Mouse (Mus musculus) G1E (cell line): ENCODE results near the gene Hsf2.

Source experiments
- CTCF ChIP-seq: IDR thresholded peaks from 2 replicates; pipeline ENCODE4 v1.5.1; 2012; ENCODE audit warnings: low read depth, low read length, inconsistent platforms, mixed read lengths
- GATA1 ChIP-seq: IDR thresholded peaks from 2 replicates; pipeline ENCODE4 v1.6.1; 2012; ENCODE audit warnings: borderline replicate concordance, low read length, inconsistent platforms, mixed read lengths
- GATA2 ChIP-seq: IDR thresholded peaks from 2 replicates; pipeline ENCODE4 v1.6.1; 2012; ENCODE audit warnings: low read depth, low read length, inconsistent platforms, borderline replicate concordance
- POLR2AphosphoS5 ChIP-seq: IDR thresholded peaks from 2 replicates; pipeline ENCODE4 v1.6.1; 2012; ENCODE audit warnings: low read depth, low read length, inconsistent platforms; ENCODE audit not compliant: insufficient replicate concordance
- TAL1 ChIP-seq: conservative IDR thresholded peaks from 2 replicates; pipeline ENCODE4 v1.6.1; 2012; ENCODE audit warnings: low read depth, low read length, inconsistent platforms, mixed read lengths

DNA sequence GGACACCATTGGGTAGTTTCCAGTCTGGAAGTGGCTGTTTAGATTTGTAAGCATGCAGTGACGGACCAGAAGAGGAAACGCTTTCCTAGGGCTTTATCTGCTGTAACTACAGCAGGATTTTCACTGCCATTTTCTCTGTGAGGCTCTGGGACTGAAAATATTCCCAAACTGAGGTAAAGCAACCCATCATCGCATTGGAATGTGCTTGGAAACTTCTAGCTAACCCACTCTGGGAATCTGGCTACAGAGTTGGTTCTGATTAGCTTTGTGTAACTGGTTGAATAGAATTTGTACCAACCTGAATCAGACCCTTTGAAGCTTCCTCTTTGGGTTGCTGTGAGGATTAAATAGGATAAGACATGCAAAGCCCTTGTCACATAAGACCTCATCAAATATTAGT is 1.4 kb upstream of the Hsf2 start:
- TF ChIP-seq CTCF: no peak
- no peak for TF ChIP-seq GATA1
- no peak for TF ChIP-seq POLR2AphosphoS5
- TF ChIP-seq TAL1: no peak
- no peak for TF ChIP-seq GATA2
